Mouse (Mus musculus) brain, embryonic 14.5 days (tissue): ENCODE measurements at regions not wholly inside any gene's neighbourhood (a gene's known extent, or its start where the extent isn't known, plus 50 kb on each side); places are given as distances from the start of the nearest gene placed in this dataset.

Experiments
- CTCF ChIP-seq: fragments of 200-500 bp; IDR thresholded peaks from 2 replicates; pipeline ENCODE4 v1.5.1; 2012; ENCODE audit warnings: inconsistent platforms, mild to moderate bottlenecking, moderate library complexity, borderline replicate concordance; ENCODE audit not compliant: insufficient read depth, insufficient read length; ENCODE audit errors: extremely low read depth
- POLR2A ChIP-seq: fragments of 200-500 bp; IDR thresholded peaks from 2 replicates; pipeline ENCODE4 v1.6.1; 2012; ENCODE audit warnings: mild to moderate bottlenecking, inconsistent platforms, borderline replicate concordance; ENCODE audit not compliant: poor library complexity, insufficient read depth, insufficient read length, severe bottlenecking; ENCODE audit errors: extremely low read depth

DNA sequence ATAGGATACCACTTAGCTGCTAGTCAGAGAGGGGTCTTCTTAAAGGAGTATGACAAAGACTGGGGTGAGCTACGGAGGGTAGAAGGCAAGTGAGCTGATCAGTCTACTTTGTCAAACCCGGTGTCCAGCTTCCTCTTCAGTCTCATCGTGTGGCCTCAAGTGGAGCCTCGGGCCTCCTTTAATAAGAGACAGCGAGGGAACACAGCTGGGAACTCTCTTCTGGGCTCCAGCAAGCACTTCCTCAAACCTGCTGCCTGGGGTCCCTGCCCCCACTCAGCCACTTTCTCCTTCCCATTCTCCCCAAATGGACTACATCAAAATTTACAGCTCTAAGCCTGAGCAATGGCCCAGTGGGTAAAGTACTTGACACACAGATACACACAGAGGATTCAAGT lies 96.0 kb upstream of the Hs6st1 start:
- TF ChIP-seq POLR2A (no peak), CTCF (no peak)
